Mouse (Mus musculus) heart, embryonic 15.5 days (tissue): ENCODE measurements at regions not wholly inside any gene's neighbourhood (a gene's known extent, or its start where the extent isn't known, plus 50 kb on each side); places are given as distances from the start of the nearest gene placed in this dataset.
A peak's percentile ranks its signal among the peaks of the same experiment; 100 is the strongest.

Source experiments
- ATAC-seq: fragments of 200-750 bp; cut with Nextera tagmentation; replicated peaks from 2 replicates; pipeline ENCODE4 v1.8.0; 2017; ENCODE audit warnings: low read depth, moderate TSS enrichment; ENCODE audit not compliant: insufficient number of reproducible peaks, insufficient read depth, low FRiP score
- H3K27ac ChIP-seq: fragments of 300-500 bp; sonication (generic); 2 replicates; pipeline ENCODE4 v1.5.1; 2015; ENCODE audit warnings: mild to moderate bottlenecking, inconsistent platforms
- H3K27me3 ChIP-seq: fragments of 300-500 bp; sonication (generic); 2 replicates; pipeline ENCODE4 v1.6.1; 2015; ENCODE audit warnings: inconsistent platforms
- H3K36me3 ChIP-seq: fragments of 300-500 bp; sonication (generic); 2 replicates; pipeline ENCODE4 v1.6.1; 2015; ENCODE audit warnings: mild to moderate bottlenecking, inconsistent platforms
- H3K4me1 ChIP-seq: fragments of 300-500 bp; sonication (generic); replicated peaks from 2 replicates; pipeline ENCODE4 v1.6.1; 2015; ENCODE audit warnings: inconsistent platforms
- H3K4me2 ChIP-seq: fragments of 300-500 bp; sonication (generic); 2 replicates; pipeline ENCODE4 v1.6.1; 2015; ENCODE audit warnings: inconsistent platforms, mild to moderate bottlenecking, moderate library complexity
- H3K4me3 ChIP-seq: fragments of 300-500 bp; sonication (generic); 2 replicates; pipeline ENCODE4 v1.5.1; 2015; ENCODE audit warnings: mild to moderate bottlenecking, inconsistent platforms
- H3K9ac ChIP-seq: fragments of 300-500 bp; sonication (generic); 2 replicates; pipeline ENCODE4 v1.6.1; 2015; ENCODE audit warnings: mild to moderate bottlenecking, inconsistent platforms
- H3K9me3 ChIP-seq: fragments of 300-500 bp; sonication (generic); replicated peaks from 2 replicates; pipeline ENCODE4 v1.6.1; 2016; ENCODE audit warnings: inconsistent platforms
- WGBS: fragments of 180-500 bp; shearing (Covaris S2); methylation state at CpG from one replicate; pipeline ENCODE4 v1.1.7; 2015; ENCODE audit warnings: mixed read lengths; 5-methylcytosine and 5-hydroxymethylcytosine counted together

DNA sequence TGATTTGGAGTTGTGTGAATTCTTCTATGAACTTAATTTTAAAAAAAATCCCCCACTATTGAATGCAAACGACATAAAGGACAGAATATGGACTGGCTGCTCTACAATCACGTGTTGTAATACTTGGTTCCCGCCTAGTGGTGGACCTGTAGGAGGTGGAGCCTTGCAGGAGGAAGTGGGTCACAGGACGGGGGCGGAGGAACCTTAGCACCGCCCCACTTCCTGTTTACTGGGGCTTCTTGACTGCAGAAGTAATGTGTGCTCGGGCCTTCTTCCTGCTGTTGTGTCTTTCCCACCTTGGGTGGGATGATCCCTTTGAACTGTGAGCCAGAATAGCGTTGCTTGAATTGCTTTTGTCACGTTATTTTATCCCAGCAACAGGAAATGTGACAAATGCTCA is 52.2 kb upstream of the Tmem108 start:
- H3K9ac ChIP-seq = no peak overlapping the region
- no peaks in the 10 kb centered on the region for H3K36me3 ChIP-seq
- no peaks in the 10 kb centered on the region for H3K27me3 ChIP-seq
- H3K4me1 ChIP-seq = no peaks in the 10 kb centered on the region
- no peak for ATAC-seq
- H3K27ac ChIP-seq = no peak overlapping the region
- WGBS = 85% methylated on average over 9 of the region's 9 CpGs
- no peak overlapping the region for H3K4me2 ChIP-seq
- no peak overlapping the region for H3K4me3 ChIP-seq
- H3K9me3 ChIP-seq = no peaks in the 10 kb centered on the region

DNA sequence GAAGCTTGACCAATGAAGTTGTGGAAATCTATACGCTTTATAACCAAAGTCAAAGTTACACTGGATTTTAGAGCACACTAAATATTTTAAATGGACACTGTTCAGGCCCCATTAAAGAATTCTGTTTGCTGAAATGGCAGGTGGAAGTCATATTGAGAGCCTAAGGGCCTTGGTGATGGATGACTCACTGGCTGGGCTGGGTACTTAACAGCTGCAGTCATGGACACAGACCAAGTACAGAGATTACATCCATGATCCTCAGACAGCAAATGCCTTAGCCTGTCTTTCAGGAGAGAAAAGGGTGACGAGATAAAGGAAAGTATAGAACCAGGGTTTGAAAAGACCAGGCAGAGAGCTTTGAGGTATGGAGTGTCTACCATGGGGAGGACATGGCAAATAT is 57.4 kb upstream of the Tmem108 start:
- 71% methylated on average over 2 of the region's 2 CpGs for WGBS
- H3K4me1 ChIP-seq = no peaks in the 10 kb centered on the region
- H3K9me3 ChIP-seq = no peaks in the 10 kb centered on the region
- H3K4me2 ChIP-seq = no peak overlapping the region
- no peak overlapping the region for H3K27ac ChIP-seq
- H3K27me3 ChIP-seq = no peaks in the 10 kb centered on the region
- H3K4me3 ChIP-seq = no peak overlapping the region
- H3K9ac ChIP-seq = no peak overlapping the region
- H3K36me3 ChIP-seq = no peaks in the 10 kb centered on the region
- no peak for ATAC-seq

DNA sequence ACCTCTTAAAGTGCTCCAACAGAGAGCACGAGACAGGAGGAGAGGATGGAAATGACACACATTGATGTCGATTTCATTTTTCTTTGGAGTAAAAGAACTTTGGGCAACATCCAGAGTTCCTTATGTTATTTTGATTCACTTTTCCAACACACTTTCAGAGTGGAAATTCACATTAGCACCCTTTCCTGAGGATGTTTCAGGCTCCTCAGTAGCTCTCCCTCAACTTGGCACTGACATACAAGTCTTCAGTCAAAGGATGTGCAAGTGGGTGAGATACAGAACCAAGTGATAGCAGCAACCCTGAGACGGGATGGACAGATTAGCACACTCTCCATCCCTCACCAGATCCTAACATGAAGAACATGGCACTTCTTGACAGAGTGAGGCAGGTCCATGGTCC is 60.0 kb upstream of the Tmem108 start:
- no peak for ATAC-seq
- no peaks in the 10 kb centered on the region for H3K36me3 ChIP-seq
- H3K27ac ChIP-seq = no peak overlapping the region
- H3K9ac ChIP-seq = no peak overlapping the region
- 71% methylated on average over 3 of the region's 3 CpGs for whole genome bisulfite sequencing
- H3K27me3 ChIP-seq = no peaks in the 10 kb centered on the region
- no peaks in the 10 kb centered on the region for H3K9me3 ChIP-seq
- no peak overlapping the region for H3K4me2 ChIP-seq
- H3K4me1 ChIP-seq = no peaks in the 10 kb centered on the region
- H3K4me3 ChIP-seq = no peak overlapping the region

DNA sequence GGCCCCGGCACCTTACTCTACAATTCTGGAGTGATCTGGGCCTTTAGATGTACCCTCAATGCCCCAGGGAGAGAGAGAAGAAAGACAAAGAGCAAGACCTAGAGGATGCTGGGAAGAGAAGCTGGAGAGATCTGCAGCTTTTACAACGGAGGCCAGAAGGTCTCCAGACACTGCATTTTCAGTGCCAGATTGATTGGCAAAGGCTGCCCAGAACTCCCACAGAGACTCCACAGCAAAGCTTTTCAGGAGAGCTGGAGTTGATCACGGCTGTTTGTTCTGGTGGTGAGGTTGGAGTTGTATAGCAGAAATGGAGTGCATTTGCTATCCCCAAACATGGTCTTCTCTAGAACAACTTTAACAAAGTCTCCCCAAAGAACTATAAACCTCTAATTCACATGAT is 61.9 kb upstream of the Tmem108 start:
- H3K9ac ChIP-seq = no peak overlapping the region
- ATAC-seq = no peak
- H3K4me1 ChIP-seq = no peaks in the 10 kb centered on the region
- H3K9me3 ChIP-seq = no peaks in the 10 kb centered on the region
- H3K4me3 ChIP-seq = no peak overlapping the region
- H3K4me2 ChIP-seq = no peak overlapping the region
- no peaks in the 10 kb centered on the region for H3K36me3 ChIP-seq
- WGBS = 63% methylated on average over 3 of the region's 3 CpGs
- H3K27ac ChIP-seq = no peak overlapping the region
- no peaks in the 10 kb centered on the region for H3K27me3 ChIP-seq

DNA sequence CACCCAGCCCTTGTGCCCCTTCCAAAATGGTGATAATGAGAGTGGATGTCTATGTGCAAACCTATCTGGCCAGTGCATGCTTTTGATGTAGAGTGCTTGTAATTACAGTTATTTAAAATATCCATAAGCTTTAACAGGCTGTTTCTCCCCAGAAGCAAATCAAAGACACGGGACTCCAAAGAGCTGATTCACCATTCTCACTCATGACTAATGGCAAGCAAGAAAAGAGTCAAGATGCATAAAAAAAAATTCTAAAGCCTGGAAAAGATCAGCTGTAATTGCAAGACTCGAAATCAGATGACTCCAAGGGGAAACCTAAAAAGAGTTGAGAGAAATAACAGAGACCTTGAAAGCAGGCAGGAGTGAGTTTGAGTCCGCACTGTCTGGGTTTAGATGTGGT is 79.6 kb upstream of the Tmem108 start:
- H3K27me3 ChIP-seq = no peaks in the 10 kb centered on the region
- no peaks in the 10 kb centered on the region for H3K9me3 ChIP-seq
- H3K36me3 ChIP-seq = no peaks in the 10 kb centered on the region
- ATAC-seq = no peak
- no peak overlapping the region for H3K27ac ChIP-seq
- no peak overlapping the region for H3K4me3 ChIP-seq
- H3K4me2 ChIP-seq = no peak overlapping the region
- no peaks in the 10 kb centered on the region for H3K4me1 ChIP-seq
- no peak overlapping the region for H3K9ac ChIP-seq
- WGBS = 71% methylated on average over 3 of the region's 3 CpGs

DNA sequence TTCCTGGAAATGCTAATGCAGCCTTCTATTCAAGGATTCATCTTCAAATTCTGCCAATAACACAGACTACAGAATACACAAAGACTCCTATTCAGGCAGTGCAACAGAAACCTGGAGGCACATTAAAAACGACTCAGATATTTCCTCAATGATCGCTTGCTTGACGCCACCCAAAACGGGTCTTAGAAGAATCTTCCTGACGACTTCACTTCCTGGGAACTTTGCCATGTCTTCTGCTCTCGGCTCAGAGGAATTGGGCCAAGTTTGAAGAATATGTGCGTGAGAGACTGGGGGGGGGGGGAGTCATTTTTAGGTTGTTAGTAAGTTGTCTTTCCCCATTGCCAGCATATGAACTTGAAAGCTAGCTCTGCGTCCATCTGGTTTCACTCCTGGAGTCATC is 82.2 kb upstream of the Tmem108 start:
- Histone ChIP-seq H3K4me2 (no peak overlapping the region), H3K4me3 (no peak overlapping the region), H3K9ac (no peak overlapping the region), H3K4me1 (peaks cover 7% of the 10 kb centered on the region; the same call in 1 of the 2 replicates), H3K27me3 (no peaks in the 10 kb centered on the region), H3K9me3 (no peaks in the 10 kb centered on the region), H3K27ac (no peak overlapping the region), H3K36me3 (no peaks in the 10 kb centered on the region)
- 60% methylated on average over 8 of the region's 8 CpGs for WGBS
- no peak for ATAC-seq

DNA sequence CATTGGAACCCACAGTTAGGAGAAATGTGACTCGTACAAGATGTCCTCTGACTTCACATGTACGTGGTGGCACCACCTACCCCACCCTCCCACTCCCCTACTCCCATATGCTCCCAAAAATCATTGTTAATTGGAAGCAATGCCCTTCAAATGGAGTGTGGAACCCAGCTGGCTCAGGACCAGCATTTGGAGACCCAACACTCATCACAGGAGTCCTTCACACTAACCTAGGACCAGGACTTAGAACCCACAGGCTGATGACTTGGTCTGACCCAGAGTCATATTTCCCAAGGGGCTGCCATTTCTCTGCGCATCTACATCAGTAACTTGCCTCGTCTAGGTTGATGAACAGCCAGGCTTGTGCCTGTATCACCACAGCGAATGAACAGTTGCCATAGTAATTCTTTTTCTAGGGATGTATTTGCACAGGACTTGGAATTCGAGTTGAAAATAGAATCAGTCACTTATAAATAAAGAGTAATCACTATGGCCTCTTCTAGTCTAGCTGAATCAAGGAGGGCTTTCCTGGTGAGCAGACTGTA is 84.3 kb upstream of the Tmem108 start:
- no peaks in the 10 kb centered on the region for H3K9me3 ChIP-seq
- no peaks in the 10 kb centered on the region for H3K27me3 ChIP-seq
- H3K9ac ChIP-seq = no peak overlapping the region
- H3K4me3 ChIP-seq = no peak overlapping the region
- H3K36me3 ChIP-seq = no peaks in the 10 kb centered on the region
- 75% methylated on average over 6 of the region's 6 CpGs for WGBS
- no peak for ATAC-seq
- peaks cover 7% of the 10 kb centered on the region; the same call in 1 of the 2 replicates for H3K4me1 ChIP-seq
- no peak overlapping the region for H3K4me2 ChIP-seq
- H3K27ac ChIP-seq = no peak overlapping the region

DNA sequence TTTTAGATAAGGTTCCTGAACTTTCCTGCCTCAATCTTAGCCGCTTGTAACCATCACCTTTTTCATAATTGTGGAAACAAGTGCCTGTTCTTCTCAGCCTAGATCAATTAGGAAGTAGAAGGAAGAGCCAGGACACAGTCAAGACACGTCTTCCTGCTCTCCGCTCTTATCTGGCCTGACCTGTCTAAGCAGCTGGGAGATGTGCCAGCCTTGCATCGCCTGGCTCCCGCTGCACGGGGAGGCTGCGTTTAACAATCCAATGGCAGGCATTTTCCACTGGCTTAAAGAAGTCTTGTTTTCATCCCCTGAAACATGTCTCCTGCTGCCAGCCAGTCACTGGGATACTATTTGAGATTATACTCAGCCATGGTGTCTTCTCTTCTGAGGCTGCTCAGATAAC is 86.3 kb upstream of the Tmem108 start:
- WGBS = 27% methylated on average over 7 of the region's 7 CpGs
- H3K9ac ChIP-seq = no peak overlapping the region
- no peak overlapping the region for H3K4me2 ChIP-seq
- H3K27ac ChIP-seq = peak overlapping the region; percentile 1; the same call in 1 of the 2 replicates
- no peaks in the 10 kb centered on the region for H3K9me3 ChIP-seq
- H3K4me1 ChIP-seq = peaks cover 7% of the 10 kb centered on the region; the same call in 1 of the 2 replicates
- H3K4me3 ChIP-seq = no peak overlapping the region
- H3K36me3 ChIP-seq = no peaks in the 10 kb centered on the region
- peak; percentile 47; the same call in 1 of the 2 replicates for ATAC-seq
- H3K27me3 ChIP-seq = no peaks in the 10 kb centered on the region

DNA sequence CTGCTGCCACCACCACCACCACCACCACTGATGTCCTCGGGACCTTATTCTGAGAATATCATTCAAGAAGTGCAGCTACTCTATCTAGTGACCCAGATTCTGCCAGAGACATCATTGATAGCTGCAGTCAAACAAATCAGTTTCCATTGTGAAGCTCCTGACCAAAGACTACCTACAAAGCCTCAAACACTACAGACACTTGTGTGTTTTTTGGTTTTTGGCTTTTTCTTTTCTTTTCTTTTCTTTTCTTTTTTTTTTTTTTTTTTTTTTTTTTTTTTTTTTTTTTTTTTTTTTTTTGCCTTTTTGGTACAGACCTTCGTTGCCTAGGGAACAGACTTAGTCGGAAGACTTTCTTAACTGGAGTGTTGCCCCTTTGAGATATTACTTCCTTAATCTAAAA is 87.4 kb upstream of the Tmem108 start:
- no peaks in the 10 kb centered on the region for H3K27me3 ChIP-seq
- H3K4me2 ChIP-seq = no peak overlapping the region
- WGBS = 74% methylated on average over 3 of the region's 3 CpGs
- H3K27ac ChIP-seq = no peak overlapping the region
- H3K36me3 ChIP-seq = no peaks in the 10 kb centered on the region
- no peak overlapping the region for H3K9ac ChIP-seq
- H3K9me3 ChIP-seq = no peaks in the 10 kb centered on the region
- no peak overlapping the region for H3K4me3 ChIP-seq
- ATAC-seq = no peak
- peaks cover 7% of the 10 kb centered on the region; the same call in 1 of the 2 replicates for H3K4me1 ChIP-seq

DNA sequence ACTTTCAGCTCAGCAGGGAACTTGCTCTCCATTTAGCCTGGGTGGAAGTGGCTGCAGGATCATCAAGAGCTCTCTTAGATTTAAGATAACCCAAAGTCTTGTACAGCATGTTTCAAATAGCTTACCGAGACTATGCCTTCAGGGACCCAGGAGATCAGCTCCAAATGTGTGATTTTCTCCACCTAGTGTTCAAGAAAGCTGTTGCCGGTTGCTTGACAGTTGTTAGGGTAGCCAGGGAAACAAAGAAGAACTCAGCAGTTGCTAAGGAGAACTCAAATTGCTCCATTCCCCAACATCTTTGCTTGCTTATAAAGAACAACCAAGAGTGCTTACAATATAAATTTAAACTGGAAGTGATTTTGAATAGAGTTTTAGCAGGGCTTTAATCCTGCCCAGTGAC is 91.1 kb upstream of the Tmem108 start:
- ATAC-seq = no peak
- WGBS = 68% methylated on average over 2 of the region's 2 CpGs
- Histone ChIP-seq H3K36me3 (no peaks in the 10 kb centered on the region), H3K27ac (no peak overlapping the region), H3K4me1 (peaks cover 7% of the 10 kb centered on the region; the same call in 1 of the 2 replicates), H3K4me2 (no peak overlapping the region), H3K9ac (no peak overlapping the region), H3K4me3 (no peak overlapping the region), H3K27me3 (no peaks in the 10 kb centered on the region), H3K9me3 (no peaks in the 10 kb centered on the region)

DNA sequence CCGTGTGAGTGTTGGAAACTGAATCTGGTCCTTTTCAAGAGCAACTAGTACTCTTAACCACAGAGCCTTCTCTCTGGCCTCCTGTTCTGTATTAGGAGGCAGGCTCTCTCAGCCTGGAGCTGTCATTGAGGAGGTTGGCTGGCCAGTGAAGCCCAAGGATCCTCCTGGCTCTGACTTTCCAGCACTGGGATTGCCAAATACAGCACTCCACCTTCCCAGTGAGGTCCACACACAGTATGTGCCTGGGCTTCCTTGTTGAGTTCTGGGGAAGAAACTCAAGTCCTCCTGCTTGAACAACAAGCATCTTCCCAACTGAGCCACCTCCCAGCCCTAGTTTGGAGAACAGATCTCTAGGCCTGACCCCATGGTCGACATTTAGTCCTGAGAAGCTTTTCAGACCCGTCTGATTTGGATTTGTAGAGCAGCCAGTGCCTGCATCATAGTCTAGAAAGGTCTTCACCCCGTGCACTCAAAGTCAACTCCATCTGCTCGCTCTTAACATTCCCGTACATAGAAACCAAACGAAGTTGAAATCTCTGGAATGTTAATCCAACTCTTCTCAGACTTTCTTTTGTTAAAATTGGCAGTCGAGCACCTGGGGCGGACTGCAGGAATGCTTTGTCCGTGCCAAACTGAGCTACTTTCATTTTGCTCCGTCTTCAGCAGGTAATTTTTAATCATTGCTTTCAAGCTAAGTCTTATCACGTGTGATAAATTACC is 99.2 kb upstream of the Tmem108 start:
- peak overlapping the region; percentile 54 for H3K27ac ChIP-seq

DNA sequence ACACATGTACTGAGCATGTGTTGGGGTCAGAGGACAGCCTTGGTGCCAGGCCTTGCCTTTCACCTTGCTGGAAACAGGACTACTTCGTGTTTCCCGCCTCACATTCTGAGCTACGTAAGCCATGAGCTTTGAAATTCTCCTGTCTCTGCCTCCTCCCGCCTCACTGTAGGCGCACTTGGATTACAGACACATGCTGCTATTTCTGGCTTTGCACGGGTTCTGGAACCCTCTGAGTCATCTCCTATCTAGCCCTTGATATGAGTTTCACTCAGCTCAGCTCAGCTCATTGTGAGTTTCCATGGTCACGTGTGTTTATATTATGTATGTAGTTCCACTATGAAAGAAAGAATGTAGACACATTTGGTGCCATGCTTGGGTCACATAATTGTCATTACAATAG is 100.9 kb upstream of the Tmem108 start:
- Histone ChIP-seq H3K27me3 (no peaks in the 10 kb centered on the region), H3K4me2 (no peak overlapping the region), H3K4me1 (no peaks in the 10 kb centered on the region; the same call in 1 of the 2 replicates), H3K9ac (no peak overlapping the region), H3K9me3 (no peaks in the 10 kb centered on the region), H3K27ac (no peak overlapping the region), H3K4me3 (no peak overlapping the region), H3K36me3 (no peaks in the 10 kb centered on the region)
- ATAC-seq = no peak
- 64% methylated on average over 7 of the region's 7 CpGs for WGBS

More for the DNA sequence above, 99.2 kb upstream of the Tmem108 start:
- no peak overlapping the region for H3K4me3 ChIP-seq
- WGBS = 48% methylated on average over 12 of the region's 12 CpGs
- no peaks in the 10 kb centered on the region; the same call in 1 of the 2 replicates for H3K4me1 ChIP-seq
- no peaks in the 10 kb centered on the region for H3K36me3 ChIP-seq
- H3K27me3 ChIP-seq = no peaks in the 10 kb centered on the region
- no peak overlapping the region for H3K9ac ChIP-seq
- no peak for ATAC-seq
- H3K4me2 ChIP-seq = peak overlapping the region; percentile 29
- no peaks in the 10 kb centered on the region for H3K9me3 ChIP-seq
